Mouse (Mus musculus) cerebellum, postnatal 10 days (tissue): ENCODE data around the gene Sycn.
A peak's percentile ranks its signal among the peaks of the same experiment; 100 is the strongest.

Experiments
- DNase-seq, 2 experiments: peaks; one replicate each; pipeline ENCODE4 v3.0.0; 2021; ENCODE audit warnings: mixed read lengths in 2 of 2

Gene Sycn

GRCm38 (mm10) chr7:28560856-28561255 lies 20.2 kb downstream of the Sycn start:
- DNase-seq = no peak

- peak; percentile 70 for DNase-seq
Observed at GRCm38 (mm10) chr7:28561967-28562366, 21.3 kb downstream of the Sycn start.

GRCm38 (mm10) chr7:28562371-28562770 lies 21.7 kb downstream of the Sycn start:
- DNase-seq = peak; percentile 73

- peak; percentile 64 to 67 for DNase-seq
Observed at GRCm38 (mm10) chr7:28562951-28563350, 22.3 kb downstream of the Sycn start.

GRCm38 (mm10) chr7:28565407-28565806 lies 24.7 kb downstream of the Sycn start:
- DNase-seq = no peak

GRCm38 (mm10) chr7:28567539-28567938 lies 26.9 kb downstream of the Sycn start:
- DNase-seq = no peak

- DNase-seq = peak; percentile 78 to 86
Observed at GRCm38 (mm10) chr7:28568253-28568652, 27.6 kb downstream of the Sycn start.

- DNase-seq = peak; percentile 81 to 85
Observed at GRCm38 (mm10) chr7:28570291-28570981, 29.8 kb downstream of the Sycn start.

- peak; percentile 55 to 71 for DNase-seq
Observed at GRCm38 (mm10) chr7:28570982-28571682, 30.4 kb downstream of the Sycn start.

GRCm38 (mm10) chr7:28572689-28573088 lies 32.0 kb downstream of the Sycn start:
- no peak for DNase-seq

- no peak for DNase-seq
Observed at GRCm38 (mm10) chr7:28573236-28573635, 32.6 kb downstream of the Sycn start.

- no peak for DNase-seq
Observed at GRCm38 (mm10) chr7:28575597-28575996, 34.9 kb downstream of the Sycn start.

- DNase-seq = peak; percentile 80 to 87
Observed at GRCm38 (mm10) chr7:28576271-28576914, 35.7 kb downstream of the Sycn start.

- DNase-seq = no peak
Observed at GRCm38 (mm10) chr7:28577826-28578542, 37.3 kb downstream of the Sycn start.

GRCm38 (mm10) chr7:28578543-28579053 lies 37.9 kb downstream of the Sycn start:
- DNase-seq = no peak

- DNase-seq = no peak
Observed at GRCm38 (mm10) chr7:28579826-28580225, 39.1 kb downstream of the Sycn start.

GRCm38 (mm10) chr7:28581721-28582120 lies 41.0 kb downstream of the Sycn start:
- no peak for DNase-seq

GRCm38 (mm10) chr7:28582841-28583240 lies 42.2 kb downstream of the Sycn start:
- DNase-seq = no peak

- peak in 1 of 2 experiments; percentile 53 for DNase-seq
Observed at GRCm38 (mm10) chr7:28583570-28584344, 43.1 kb downstream of the Sycn start.

GRCm38 (mm10) chr7:28584468-28584867 lies 43.8 kb downstream of the Sycn start:
- no peak for DNase-seq

GRCm38 (mm10) chr7:28585001-28585400 lies 44.3 kb downstream of the Sycn start:
- DNase-seq = no peak
